Mouse (Mus musculus) liver, adult (tissue): Measurements from ENCODE around the gene Srsf7.

Experiments used
- GATA4 ChIP-seq: IDR thresholded peaks from 2 replicates; pipeline ENCODE4 v1.6.1; 2014; ENCODE audit warnings: mild to moderate bottlenecking, low read length; ENCODE audit not compliant: insufficient replicate concordance

Srsf7 gene

GRCm38 (mm10) chr17:80206671-80207581, at the start of gene Srsf7, which contains the start of gene Ttc39d:
TSS of gene Srsf7 (minus strand) at chr17:80207307.
TSS of gene Ttc39d (plus strand) at chr17:80207460.
- TF ChIP-seq GATA4, result peak; percentile 5; the same call in 1 of the 2 replicates

GRCm38 (mm10) chr17:80255208-80255607, 48.1 kb upstream of the Srsf7 start:
- TF ChIP-seq GATA4, result peak; percentile 76; the same call in 1 of the 2 replicates

GRCm38 (mm10) chr17:80254421-80254820, 47.3 kb upstream of the Srsf7 start:
- no peak for TF ChIP-seq GATA4

- peak; percentile 92 for TF ChIP-seq GATA4
These were observed 45.8 kb upstream of the Srsf7 start for GRCm38 (mm10) chr17:80252757-80253525.

GRCm38 (mm10) chr17:80243116-80243515, 36.0 kb upstream of the Srsf7 start:
- no peak for TF ChIP-seq GATA4

- TF ChIP-seq GATA4, result no peak
These were observed 34.5 kb upstream of the Srsf7 start for GRCm38 (mm10) chr17:80241594-80241993.

GRCm38 (mm10) chr17:80237475-80237874, 30.4 kb upstream of the Srsf7 start:
- no peak for TF ChIP-seq GATA4

- TF ChIP-seq GATA4, result no peak
These were observed 29.7 kb upstream of the Srsf7 start for GRCm38 (mm10) chr17:80236805-80237204.

- TF ChIP-seq GATA4, result no peak
These were observed 28.4 kb upstream of the Srsf7 start for GRCm38 (mm10) chr17:80235477-80235876.

- TF ChIP-seq GATA4, result no peak
These were observed 27.3 kb upstream of the Srsf7 start for GRCm38 (mm10) chr17:80234376-80234775.

- no peak for TF ChIP-seq GATA4
These were observed 26.7 kb upstream of the Srsf7 start for GRCm38 (mm10) chr17:80233844-80234243.

GRCm38 (mm10) chr17:80229396-80229795, 22.3 kb upstream of the Srsf7 start:
- TF ChIP-seq GATA4, result no peak

GRCm38 (mm10) chr17:80224326-80225116, 17.4 kb upstream of the Srsf7 start, which contains the start of gene Gemin6:
TSS of gene Gemin6 (plus strand) at chr17:80224441.
- no peak for TF ChIP-seq GATA4

- TF ChIP-seq GATA4, result no peak
These were observed 16.7 kb upstream of the Srsf7 start for GRCm38 (mm10) chr17:80223829-80224228.

GRCm38 (mm10) chr17:80221890-80222628, 15.0 kb upstream of the Srsf7 start:
- no peak for TF ChIP-seq GATA4

- TF ChIP-seq GATA4, result no peak
These were observed 14.1 kb upstream of the Srsf7 start for GRCm38 (mm10) chr17:80221202-80221601.
